Mouse (Mus musculus) forebrain, embryonic 16.5 days (tissue): ENCODE measurements around the gene Hs1bp3. TPM values are rescaled to one million over a fixed set of nuclear protein-coding genes. Genes with fewer than 3 reads are reported as not detected.

ENCODE experiments used
- ATAC-seq: fragments of 200-750 bp; cut with Nextera tagmentation; 2 replicates; pipeline ENCODE4 v1.8.0; 2017; ENCODE audit warnings: mild to moderate bottlenecking, moderate library complexity
- H3K27ac ChIP-seq: fragments of 300-500 bp; sonication (generic); 2 replicates; pipeline ENCODE4 v1.5.1; 2014; ENCODE audit warnings: low read length, control low read depth
- H3K27me3 ChIP-seq: fragments of 300-500 bp; sonication (generic); replicated peaks from 2 replicates; pipeline ENCODE4 v1.6.1; 2014; ENCODE audit warnings: low read length; ENCODE audit not compliant: control insufficient read depth, insufficient read depth
- H3K36me3 ChIP-seq: fragments of 300-500 bp; sonication (generic); 2 replicates; pipeline ENCODE4 v1.6.1; 2014; ENCODE audit not compliant: control insufficient read depth, insufficient read depth
- H3K4me1 ChIP-seq: fragments of 300-500 bp; sonication (generic); replicated peaks from 2 replicates; pipeline ENCODE4 v1.6.1; 2014; ENCODE audit warnings: low read length; ENCODE audit not compliant: control insufficient read depth, insufficient read depth
- H3K4me2 ChIP-seq: fragments of 300-500 bp; sonication (generic); 2 replicates; pipeline ENCODE4 v1.6.1; 2014; ENCODE audit warnings: mild to moderate bottlenecking, low read length, control low read depth
- H3K4me3 ChIP-seq: fragments of 300-500 bp; sonication (generic); replicated peaks from 2 replicates; pipeline ENCODE4 v1.5.1; 2014; ENCODE audit warnings: mild to moderate bottlenecking, low read length, control low read depth
- H3K9ac ChIP-seq: fragments of 300-500 bp; sonication (generic); replicated peaks from 2 replicates; pipeline ENCODE4 v1.6.1; 2014; ENCODE audit warnings: low read depth, low read length, control low read depth
- H3K9me3 ChIP-seq: fragments of 300-500 bp; sonication (generic); 2 replicates; pipeline ENCODE4 v1.6.1; 2016; ENCODE audit warnings: low read length; ENCODE audit not compliant: control insufficient read depth
- WGBS: fragments of 180-500 bp; shearing (Covaris S2); extraction: QIAGEN DNeasy Blood & Tissue Kit; methylation state at CpG from one replicate; pipeline ENCODE4 v1.1.7; 2014; 5-methylcytosine and 5-hydroxymethylcytosine counted together
- polyA plus RNA-seq: library from polyadenylated mRNA; unstranded; fragments of >200 nt; fragmentation: Nextera tagmentation; extraction: Ambion mirVana; gene quantifications from 2 replicates; pipeline ENCODE4 v1.2.1, GENCODE M21; 2015

Gene Hs1bp3
- polyA plus RNA-seq, 1 experiment from 2014 or later: 11.1 TPM

GRCm38 (mm10) chr12:8379795-8380521 lies 66.7 kb downstream of the Hs1bp3 start:
- 0 out of 2 replicates have a peak, but pooled peaks have one; percentile 18 for ATAC-seq
- 59% methylated on average over 8 of the region's 8 CpGs for WGBS
- Histone ChIP-seq H3K4me3 (no peak overlapping the region), H3K36me3 (no peaks in the 10 kb centered on the region), H3K27me3 (no peaks in the 10 kb centered on the region), H3K27ac (no peak overlapping the region), H3K4me2 (no peak overlapping the region), H3K9ac (no peak overlapping the region), H3K9me3 (no peaks in the 10 kb centered on the region), H3K4me1 (peaks cover 4% of the 10 kb centered on the region; the same call in 1 of the 2 replicates)

GRCm38 (mm10) chr12:8380944-8381343 lies 67.7 kb downstream of the Hs1bp3 start:
- H3K4me2 ChIP-seq: no peak overlapping the region
- H3K36me3 ChIP-seq: no peaks in the 10 kb centered on the region
- 39% methylated on average over 9 of the region's 9 CpGs for WGBS
- no peaks in the 10 kb centered on the region for H3K27me3 ChIP-seq
- H3K4me3 ChIP-seq: no peak overlapping the region
- no peak overlapping the region for H3K9ac ChIP-seq
- no peak for ATAC-seq
- peaks cover 4% of the 10 kb centered on the region; the same call in 1 of the 2 replicates for H3K4me1 ChIP-seq
- H3K27ac ChIP-seq: no peak overlapping the region
- H3K9me3 ChIP-seq: no peaks in the 10 kb centered on the region

GRCm38 (mm10) chr12:8381940-8382339 lies 68.7 kb downstream of the Hs1bp3 start:
- no peak overlapping the region for H3K4me2 ChIP-seq
- no peaks in the 10 kb centered on the region for H3K9me3 ChIP-seq
- H3K4me3 ChIP-seq: no peak overlapping the region
- H3K9ac ChIP-seq: no peak overlapping the region
- WGBS: 88% methylated on average over 2 of the region's 2 CpGs
- H3K4me1 ChIP-seq: peaks cover 4% of the 10 kb centered on the region; the same call in 1 of the 2 replicates
- no peak overlapping the region for H3K27ac ChIP-seq
- no peaks in the 10 kb centered on the region for H3K36me3 ChIP-seq
- no peak for ATAC-seq
- no peaks in the 10 kb centered on the region for H3K27me3 ChIP-seq

GRCm38 (mm10) chr12:8383822-8384221 lies 70.6 kb downstream of the Hs1bp3 start:
- no peak overlapping the region for H3K27ac ChIP-seq
- ATAC-seq: no peak
- peaks cover 4% of the 10 kb centered on the region; the same call in 1 of the 2 replicates for H3K4me1 ChIP-seq
- H3K9ac ChIP-seq: no peak overlapping the region
- 88% methylated on average over 6 of the region's 6 CpGs for WGBS
- no peaks in the 10 kb centered on the region for H3K27me3 ChIP-seq
- no peak overlapping the region for H3K4me3 ChIP-seq
- no peaks in the 10 kb centered on the region for H3K9me3 ChIP-seq
- no peak overlapping the region for H3K4me2 ChIP-seq
- no peaks in the 10 kb centered on the region for H3K36me3 ChIP-seq

GRCm38 (mm10) chr12:8386451-8387011 lies 73.3 kb downstream of the Hs1bp3 start:
- H3K36me3 ChIP-seq: no peaks in the 10 kb centered on the region
- no peaks in the 10 kb centered on the region for H3K9me3 ChIP-seq
- no peak overlapping the region for H3K27ac ChIP-seq
- peak; percentile 63 for ATAC-seq
- no peak overlapping the region for H3K4me2 ChIP-seq
- no peak overlapping the region for H3K9ac ChIP-seq
- H3K4me3 ChIP-seq: no peak overlapping the region
- H3K4me1 ChIP-seq: no peaks in the 10 kb centered on the region
- 51% methylated on average over 6 of the region's 6 CpGs for WGBS
- H3K27me3 ChIP-seq: no peaks in the 10 kb centered on the region

DNA sequence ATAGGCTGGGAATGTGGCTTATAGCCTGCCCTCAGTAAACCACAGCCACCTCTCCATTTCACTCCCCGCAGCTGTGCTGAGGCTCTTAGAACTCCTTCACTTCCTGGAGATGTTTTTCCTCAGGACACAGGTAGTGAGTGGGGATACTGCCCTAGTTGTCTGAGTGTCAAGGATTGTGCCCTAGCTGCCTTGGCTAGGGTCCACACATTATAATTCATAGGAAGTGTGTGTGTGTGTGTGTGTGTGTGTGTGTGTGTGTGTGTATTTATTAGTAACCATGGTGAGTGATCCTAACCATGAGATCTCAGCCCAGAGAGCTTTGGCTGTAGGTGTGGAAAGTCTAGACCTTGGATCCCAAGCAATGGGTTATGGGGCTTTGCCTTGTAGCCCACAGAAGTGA lies 74.0 kb downstream of the Hs1bp3 start:
- Histone ChIP-seq H3K4me2 (no peak overlapping the region), H3K27ac (no peak overlapping the region; the same call in 1 of the 2 replicates), H3K36me3 (no peaks in the 10 kb centered on the region), H3K27me3 (no peaks in the 10 kb centered on the region), H3K9ac (no peak overlapping the region), H3K9me3 (no peaks in the 10 kb centered on the region), H3K4me1 (no peaks in the 10 kb centered on the region), H3K4me3 (no peak overlapping the region)
- 86% methylated on average over 1 of the region's 1 CpGs for WGBS
- no peak for ATAC-seq

DNA sequence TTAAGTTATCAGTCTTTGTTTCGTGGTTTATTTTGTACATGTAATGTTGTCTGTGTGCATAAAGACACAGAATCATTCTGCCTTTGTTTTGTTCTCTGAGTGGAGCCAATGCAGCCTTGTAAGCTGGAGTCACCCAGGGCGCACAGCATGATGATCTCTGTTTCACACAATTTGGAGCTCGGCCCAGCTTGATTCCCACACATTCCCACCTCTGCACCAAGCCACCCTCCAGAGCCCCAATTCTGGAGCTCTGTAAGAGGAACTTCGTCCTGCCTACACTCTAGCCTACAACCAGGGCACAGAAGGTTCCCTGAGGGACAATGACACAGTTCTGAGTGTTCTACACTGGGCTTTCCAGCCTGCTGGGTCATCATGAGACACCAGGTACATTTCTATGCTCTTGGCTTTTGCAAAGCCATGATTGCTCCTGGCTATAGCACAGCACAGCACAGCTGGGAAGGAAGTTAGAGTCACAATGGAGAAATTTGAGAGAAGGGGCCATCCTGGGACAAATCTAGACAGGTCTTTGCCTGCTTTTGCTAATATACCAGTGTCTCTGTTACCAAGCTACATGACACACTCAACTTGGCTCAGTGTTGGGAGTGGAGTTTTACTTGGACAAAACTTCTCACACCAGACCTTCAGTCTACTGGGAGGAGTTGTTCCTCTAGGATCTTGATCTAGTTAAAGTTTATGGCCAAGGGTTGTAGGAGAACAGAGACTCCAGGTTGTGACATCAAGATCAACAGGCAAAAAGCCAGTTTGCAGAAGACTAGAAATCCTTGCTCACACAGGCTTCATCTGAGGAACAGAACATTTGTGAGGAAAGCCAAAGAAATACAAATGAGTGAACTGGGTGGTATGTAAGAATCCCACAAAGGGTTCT lies 75.5 kb downstream of the Hs1bp3 start:
- no peaks in the 10 kb centered on the region for H3K27me3 ChIP-seq
- no peak overlapping the region for H3K27ac ChIP-seq
- H3K4me2 ChIP-seq: no peak overlapping the region
- ATAC-seq: no peak
- no peak overlapping the region for H3K9ac ChIP-seq
- 83% methylated on average over 4 of the region's 4 CpGs for WGBS
- no peaks in the 10 kb centered on the region for H3K9me3 ChIP-seq
- no peaks in the 10 kb centered on the region for H3K4me1 ChIP-seq
- H3K36me3 ChIP-seq: no peaks in the 10 kb centered on the region
- H3K4me3 ChIP-seq: no peak overlapping the region

- ATAC-seq: no peak
- no peaks in the 10 kb centered on the region for H3K36me3 ChIP-seq
- H3K4me3 ChIP-seq: no peak overlapping the region
- H3K27ac ChIP-seq: no peak overlapping the region
- H3K4me1 ChIP-seq: peaks cover 6% of the 10 kb centered on the region
- 83% methylated on average over 5 of the region's 5 CpGs for WGBS
- no peaks in the 10 kb centered on the region for H3K9me3 ChIP-seq
- no peak overlapping the region for H3K4me2 ChIP-seq
- no peaks in the 10 kb centered on the region for H3K27me3 ChIP-seq
- no peak overlapping the region for H3K9ac ChIP-seq
These were observed 80.0 kb downstream of the Hs1bp3 start for GRCm38 (mm10) chr12:8393226-8393625.
